Mouse (Mus musculus) gastrocnemius, adult 2 months (tissue): ENCODE measurements around the gene Rom1. TPM values are rescaled to one million over a fixed set of nuclear protein-coding genes. Genes with fewer than 3 reads are reported as not detected.

Source experiments
- DNase-seq: peaks from one replicate; pipeline ENCODE4 v3.0.0; 2022
- H3K27ac ChIP-seq: fragments of 200-600 bp; 2 replicates; pipeline ENCODE4 v1.8.1; 2022; ENCODE audit warnings: mild to moderate bottlenecking
- H3K4me3 ChIP-seq: fragments of 200-600 bp; 2 replicates; pipeline ENCODE4 v1.8.1; 2022; ENCODE audit warnings: mild to moderate bottlenecking, moderate library complexity
- CTCF ChIP-seq: fragments of 200-600 bp; IDR thresholded peaks from 2 replicates; pipeline ENCODE4 v1.8.1; 2022; ENCODE audit warnings: antibody characterized with exemption, mild to moderate bottlenecking, moderate library complexity
- intact Hi-C: fragments of 180-260 bp; cut with DNase I; formaldehyde crosslinking; loops from one replicate; pipeline ENCODE4 v1.15.1; 2025
- total RNA-seq, 2 experiments: library from RNA; stranded (reverse); gene quantifications; 2 replicates each; pipeline ENCODE4 v1.2.3; 2021

Rom1 gene
- total RNA-seq, 2 experiments from 2014 or later = 7.3 TPM

DNA sequence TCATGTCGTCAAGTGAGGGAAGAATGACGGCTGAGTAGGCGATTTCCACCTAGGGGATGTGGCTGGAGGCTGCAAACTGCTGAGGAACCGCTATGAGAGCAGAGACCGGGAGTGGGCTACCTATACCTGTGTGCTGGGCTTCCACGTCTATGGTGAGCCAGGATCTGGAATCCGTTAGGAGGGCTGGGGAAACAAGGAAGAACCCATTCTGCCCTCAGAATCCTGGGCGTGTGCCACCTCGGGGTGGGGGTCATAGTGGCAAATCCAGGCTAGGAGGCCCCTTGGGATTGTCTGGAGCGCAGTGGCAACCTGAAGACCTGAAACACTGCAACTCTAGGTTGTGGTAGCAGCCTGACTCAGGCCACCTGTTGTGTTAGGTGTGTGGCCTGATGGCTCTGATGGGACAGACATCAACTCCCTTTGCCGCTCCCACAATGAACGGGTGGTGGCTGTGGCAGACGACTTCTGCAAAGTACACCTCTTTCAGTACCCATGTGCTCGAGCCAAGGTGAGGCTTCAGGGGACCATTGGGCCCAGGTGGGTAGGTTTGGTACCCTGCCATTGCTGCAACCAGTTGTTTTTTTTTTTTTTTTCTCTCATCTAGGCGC lies 11.5 kb upstream of the Rom1 start:
- no peak for TF ChIP-seq CTCF
- no peak overlapping the region; the same call in 1 of the 2 replicates for H3K27ac ChIP-seq
- no peak for DNase-seq
- intact Hi-C loops = no loop called here
- no peak overlapping the region for H3K4me3 ChIP-seq

GRCm38 (mm10) chr19:8936736-8937135 lies 7.6 kb upstream of the Rom1 start:
- Histone ChIP-seq H3K4me3 (no peak overlapping the region), H3K27ac (no peak overlapping the region)
- intact Hi-C loops = no loop called here
- DNase-seq = no peak
- no peak for TF ChIP-seq CTCF

DNA sequence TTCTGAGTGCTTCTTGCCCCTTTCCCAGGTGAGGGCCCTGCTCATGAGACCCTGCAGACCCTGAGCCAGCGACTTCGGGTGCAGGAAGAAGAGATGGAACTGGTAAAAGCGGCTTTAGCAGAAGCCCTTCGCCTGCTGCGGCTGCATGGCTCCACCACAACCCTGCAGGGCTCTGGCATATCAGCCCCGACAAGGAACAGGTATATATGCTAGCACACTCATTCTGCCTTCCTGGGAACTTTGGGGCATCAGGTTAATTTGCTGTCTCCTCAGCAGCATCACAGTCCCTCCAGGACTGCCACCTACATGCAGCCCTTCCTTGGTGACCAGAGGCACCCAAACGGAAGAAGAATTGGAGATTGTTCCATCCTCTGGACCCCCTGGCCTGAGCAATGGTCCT lies 1.6 kb upstream of the Rom1 start:
- H3K27ac ChIP-seq = 0 out of 2 replicates have a peak overlapping the region, but pooled peaks have one; percentile 96
- H3K4me3 ChIP-seq = peak overlapping the region; percentile 90
- intact Hi-C loops = no loop called here
- DNase-seq = no peak
- no peak for TF ChIP-seq CTCF

DNA sequence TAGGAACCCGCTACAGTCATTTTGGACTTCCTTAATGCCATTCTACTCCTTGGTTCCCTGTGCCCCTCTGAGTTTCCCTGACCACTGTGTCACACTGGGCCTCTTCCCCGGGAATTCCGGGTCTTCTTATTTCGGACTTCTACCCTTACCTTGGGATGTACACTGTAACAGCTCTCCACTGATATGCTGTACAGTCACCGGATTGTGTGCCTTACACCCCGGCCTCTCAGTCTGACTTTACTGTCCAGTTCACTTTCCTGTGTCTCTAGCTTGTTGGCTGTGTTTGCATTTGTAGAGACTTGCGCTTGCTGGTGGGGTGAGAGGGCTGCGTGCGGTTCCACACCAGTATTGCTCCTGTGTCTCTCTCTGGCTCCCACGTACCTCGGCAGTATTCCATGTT lies 961 bp upstream of the Rom1 start:
- H3K4me3 ChIP-seq = peak overlapping the region; percentile 90
- H3K27ac ChIP-seq = peak overlapping the region; percentile 96
- no peak for DNase-seq
- TF ChIP-seq CTCF = no peak
- intact Hi-C loops = no loop called here

GRCm38 (mm10) chr19:8928689-8929223 lies 400 bp downstream of the Rom1 start:
- Histone ChIP-seq H3K27ac (peak overlapping the region; percentile 96), H3K4me3 (peak overlapping the region; percentile 90)
- no peak for DNase-seq
- no peak for TF ChIP-seq CTCF
- intact Hi-C loops = loop anchor here (5.0 kb wide), 1 partner anchor 36 kb away; the partner anchor contains the start of gene Ints5

DNA sequence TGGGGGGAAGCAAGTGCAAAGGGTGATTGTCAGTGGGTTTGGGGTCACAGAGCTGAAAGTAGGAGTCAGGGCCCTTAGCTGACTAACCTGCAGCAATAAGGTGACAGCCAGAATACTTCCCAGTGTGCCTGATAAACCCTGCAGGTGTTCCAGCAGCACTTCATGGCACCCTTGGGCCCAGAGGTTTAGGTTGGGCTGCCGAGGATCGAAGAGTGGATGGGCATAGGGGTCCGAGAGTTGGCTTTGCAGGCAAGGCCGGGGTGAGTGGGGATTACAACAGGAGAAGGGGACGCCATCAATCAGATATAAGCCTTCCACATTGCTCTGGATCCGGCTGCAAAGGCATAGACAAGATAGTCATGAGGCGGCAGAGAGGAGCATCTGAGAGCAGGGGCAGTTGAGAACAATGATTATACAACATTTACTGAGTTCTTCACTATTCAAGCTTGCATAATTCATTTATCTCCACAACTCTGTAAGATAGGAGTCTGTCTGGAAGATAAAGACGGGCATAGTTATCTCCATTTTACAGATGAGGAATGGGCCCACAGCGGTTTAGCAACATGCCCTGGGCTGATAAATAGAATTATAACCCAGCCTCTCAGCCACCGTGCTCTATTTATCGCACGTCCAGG lies 1.1 kb downstream of the Rom1 start:
- Histone ChIP-seq H3K27ac (peak overlapping the region; percentile 96; the same call in 1 of the 2 replicates), H3K4me3 (no peak overlapping the region)
- DNase-seq = no peak
- TF ChIP-seq CTCF = no peak
- intact Hi-C loops = loop anchor here (5.0 kb wide), 1 partner anchor 36 kb away; the partner anchor contains the start of gene Ints5

- H3K4me3 ChIP-seq = no peak overlapping the region
- no peak for TF ChIP-seq CTCF
- intact Hi-C loops = loop anchor here (5.0 kb wide), 1 partner anchor 34 kb away; the partner anchor contains the start of gene Ints5
- no peak overlapping the region for H3K27ac ChIP-seq
- no peak for DNase-seq
Measured at GRCm38 (mm10) chr19:8926766-8927165, 2.4 kb downstream of the Rom1 start.

DNA sequence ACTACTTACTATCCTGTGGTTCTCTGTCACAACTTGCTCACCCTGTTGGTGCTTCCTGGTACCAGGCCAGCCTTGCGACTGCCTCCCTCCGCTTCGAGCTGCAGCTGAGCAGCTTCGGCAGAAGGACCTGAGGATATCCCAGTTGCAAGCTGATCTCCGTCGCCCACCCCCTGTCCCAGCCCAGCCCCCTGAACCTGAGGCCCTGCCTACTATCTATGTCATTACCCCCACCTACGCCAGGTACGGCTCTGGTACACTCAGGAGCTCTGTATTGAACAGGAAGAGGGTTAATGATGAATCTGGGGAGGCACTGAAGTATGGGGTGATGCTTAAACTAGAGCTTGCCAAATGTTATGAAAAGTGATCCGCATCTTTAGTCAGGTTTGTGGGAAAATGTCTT lies 7.4 kb downstream of the Rom1 start:
- DNase-seq = no peak
- Histone ChIP-seq H3K4me3 (peak overlapping the region; percentile 83), H3K27ac (peak overlapping the region; percentile 96; the same call in 1 of the 2 replicates)
- intact Hi-C loops = loop anchor here (2.0 kb wide), 1 partner anchor 45 kb away; the partner anchor contains the start of gene Eef1g
- no peak for TF ChIP-seq CTCF

DNA sequence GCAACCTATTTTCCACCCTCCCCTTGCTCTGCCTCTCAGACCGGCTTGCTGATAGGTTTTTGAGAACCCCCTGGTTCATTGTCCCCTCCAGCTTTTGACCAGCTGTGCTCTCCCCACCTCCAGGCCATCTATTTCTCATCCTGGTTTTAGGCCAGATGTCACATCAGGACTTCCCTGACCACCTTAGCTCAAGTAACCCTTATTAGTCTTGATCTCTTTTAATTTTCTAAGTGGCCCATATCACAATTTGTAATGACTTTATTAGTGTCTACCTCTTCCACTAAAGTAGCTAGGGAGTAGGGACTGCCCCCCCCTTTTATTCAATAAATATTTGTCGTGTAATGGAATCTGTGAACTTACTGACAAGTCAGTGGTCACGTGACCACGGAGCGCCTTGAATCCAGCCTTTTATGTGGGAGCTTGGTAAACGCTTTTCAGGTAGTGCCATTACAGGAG lies 8.3 kb downstream of the Rom1 start:
- Histone ChIP-seq H3K4me3 (peak overlapping the region; percentile 83), H3K27ac (peak overlapping the region; percentile 96)
- no peak for TF ChIP-seq CTCF
- DNase-seq = no peak
- intact Hi-C loops = loop anchor here (2.0 kb wide), 1 partner anchor 46 kb away; the partner anchor contains the start of gene Eef1g

DNA sequence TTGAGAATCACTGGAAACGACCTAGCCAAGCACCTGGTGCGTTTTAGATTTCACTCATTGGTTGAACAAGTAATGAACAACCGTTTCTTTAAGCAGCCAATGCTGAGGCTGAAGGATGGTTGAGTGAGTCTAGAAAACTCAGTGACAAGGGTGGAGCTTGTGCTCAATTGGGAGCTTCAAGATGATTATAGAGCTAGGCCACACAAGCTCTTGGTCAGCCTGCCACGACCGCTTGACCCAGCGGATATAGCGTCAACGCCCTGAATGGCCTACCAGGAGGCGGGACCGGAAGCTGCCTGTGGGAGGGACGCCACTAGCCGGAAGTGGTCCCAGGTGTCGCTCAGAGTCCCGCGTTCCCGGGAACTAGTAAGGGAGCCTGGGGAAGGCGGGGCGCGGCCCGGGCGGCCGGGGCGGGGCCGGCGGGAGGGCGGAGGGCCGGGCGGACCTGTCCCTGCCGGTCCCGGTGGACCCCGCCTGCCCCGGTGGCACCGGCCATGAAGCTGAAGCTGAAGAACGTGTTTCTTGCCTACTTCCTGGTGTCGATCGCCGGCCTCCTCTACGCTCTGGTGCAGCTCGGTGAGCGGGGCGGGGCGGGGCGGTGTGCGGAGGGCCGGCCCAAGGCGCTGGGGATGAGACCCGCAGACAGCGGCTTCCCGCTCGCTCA lies 9.0 kb downstream of the Rom1 start, which contains the start of gene B3gat3:
Gene B3gat3, plus strand, starts transcription at position 302 of the 664 bp plus-strand sequence.
- no peak for TF ChIP-seq CTCF
- intact Hi-C loops = loop anchor here (2.0 kb wide), 1 partner anchor 47 kb away; the partner anchor contains the start of gene Eef1g
- Histone ChIP-seq H3K27ac (peak within 1 kb of the TSS; percentile 96), H3K4me3 (peak within 1 kb of the TSS; percentile 83)
- peak; percentile 98 for DNase-seq

- no peak for TF ChIP-seq CTCF
- no peak for DNase-seq
- intact Hi-C loops = loop anchor here (2.0 kb wide), 2 partner anchors 21 to 47 kb away; partner anchors contain the start of genes Eef1g and Ganab
Measured at GRCm38 (mm10) chr19:8919684-8920072, 9.5 kb downstream of the Rom1 start.

DNA sequence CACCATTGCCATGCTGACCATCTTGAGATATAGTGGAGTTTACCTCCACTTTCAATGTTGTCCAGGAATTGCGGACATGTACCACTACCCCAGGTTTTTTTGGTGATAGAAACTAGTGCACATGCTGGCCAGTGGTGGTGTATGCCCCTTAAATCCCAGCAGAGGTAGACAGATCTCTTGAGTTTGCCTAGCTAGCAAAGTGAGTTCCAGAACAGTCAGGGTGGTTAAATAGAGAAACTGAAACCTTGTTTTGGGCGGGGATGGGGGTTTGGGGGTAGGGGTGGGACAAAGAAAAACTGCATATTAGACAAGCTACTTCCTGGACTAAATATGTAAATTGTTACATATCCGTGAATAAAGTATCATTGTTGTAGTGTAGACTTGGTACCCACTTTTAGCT lies 10.2 kb downstream of the Rom1 start:
- no peak overlapping the region for H3K4me3 ChIP-seq
- no peak for TF ChIP-seq CTCF
- intact Hi-C loops = loop anchor here (2.0 kb wide), 1 partner anchor 20 kb away; the partner anchor contains the start of gene Ganab
- no peak for DNase-seq
- no peak overlapping the region for H3K27ac ChIP-seq

More at GRCm38 (mm10) chr19:8919684-8920072, 9.5 kb downstream of the Rom1 start:
- Histone ChIP-seq H3K27ac (peak overlapping the region; percentile 96), H3K4me3 (peak overlapping the region; percentile 83)
